Mouse (Mus musculus): Measurements from ENCODE around the gene Psmd12. TPM values are rescaled to one million over a fixed set of nuclear protein-coding genes. Genes with fewer than 3 reads are reported as not detected.

Psmd12 gene
- polyA plus RNA-seq, 1 experiment from 2014 or later: 154 TPM

DNA sequence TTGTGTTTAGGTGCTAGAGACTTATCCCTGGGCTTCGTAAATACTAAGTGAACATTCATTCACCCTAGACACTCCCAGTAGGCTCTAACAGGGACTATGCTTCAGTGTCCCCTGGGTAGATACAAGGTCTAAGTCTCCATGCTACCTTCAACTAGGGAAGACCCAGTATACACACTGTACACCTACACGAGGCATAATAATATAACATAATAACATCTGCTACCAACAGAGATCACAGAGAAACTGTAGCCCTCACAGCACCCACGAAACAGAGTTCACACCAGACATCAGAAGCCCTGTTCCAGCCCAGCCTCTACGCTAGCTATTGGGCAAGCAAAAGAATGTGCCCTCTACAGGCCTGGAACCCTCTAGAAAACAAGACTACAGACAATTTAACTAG, 14.2 kb upstream of the Psmd12 start:
- no peak for DNase-seq (ENCODE audit: low spot score)
- H3K9ac ChIP-seq (ENCODE audit: low read depth, low read length): no peak overlapping the region
- no peak overlapping the region for H3K27ac ChIP-seq (replicated peaks; ENCODE audit: low read depth, low read length)
- no peaks in the 10 kb centered on the region for H3K27me3 ChIP-seq (replicated peaks; ENCODE audit: control insufficient read depth, insufficient read depth, low read length)
- no peak overlapping the region for H3K4me3 ChIP-seq (ENCODE audit: low read depth, low read length)
- no peak overlapping the region for H3K4me2 ChIP-seq (ENCODE audit: low read depth, low read length)
- no peak for ATAC-seq (ENCODE audit: low read depth)
- H3K9me3 ChIP-seq (ENCODE audit: control insufficient read depth, low read length): no peaks in the 10 kb centered on the region
- H3K4me1 ChIP-seq (ENCODE audit: control insufficient read depth, insufficient read depth, low read length): peaks cover 7% of the 10 kb centered on the region
- 93% methylated on average over 4 of the region's 4 CpGs for whole genome bisulfite sequencing
- no peaks in the 10 kb centered on the region for H3K36me3 ChIP-seq (ENCODE audit: control insufficient read depth, insufficient read depth, low read length)

DNA sequence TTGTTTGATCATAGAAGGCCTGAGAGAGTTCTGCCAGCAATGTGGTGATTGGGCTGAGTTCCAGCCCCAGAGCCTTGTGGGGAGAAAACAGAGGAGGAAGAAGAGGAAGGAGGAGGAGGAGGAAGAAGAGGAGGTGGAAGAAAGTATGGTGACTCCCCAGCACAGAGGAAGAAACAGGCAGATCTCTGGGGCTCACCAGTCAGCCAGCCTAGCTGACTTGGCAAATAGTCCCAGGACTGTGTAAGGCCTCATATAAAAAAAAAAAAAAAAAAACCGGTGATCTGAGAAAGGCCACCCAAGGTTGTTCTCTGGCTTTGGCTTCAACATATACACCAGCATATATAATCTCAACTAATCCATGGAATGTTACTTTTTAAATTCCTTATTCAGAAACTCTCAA, 13.3 kb upstream of the Psmd12 start:
- H3K4me2 ChIP-seq (ENCODE audit: low read depth, low read length): no peak overlapping the region
- no peak overlapping the region for H3K9ac ChIP-seq (ENCODE audit: low read depth, low read length)
- no peak for ATAC-seq (ENCODE audit: low read depth)
- no peaks in the 10 kb centered on the region for H3K9me3 ChIP-seq (ENCODE audit: control insufficient read depth, low read length)
- peaks cover 9% of the 10 kb centered on the region for H3K4me1 ChIP-seq (ENCODE audit: control insufficient read depth, insufficient read depth, low read length)
- no peaks in the 10 kb centered on the region for H3K27me3 ChIP-seq (replicated peaks; ENCODE audit: control insufficient read depth, insufficient read depth, low read length)
- H3K4me3 ChIP-seq (ENCODE audit: low read depth, low read length): no peak overlapping the region
- no peak overlapping the region for H3K27ac ChIP-seq (replicated peaks; ENCODE audit: low read depth, low read length)
- no peak for DNase-seq (ENCODE audit: low spot score)
- 50% methylated on average over 1 of the region's 1 CpGs for WGBS
- H3K36me3 ChIP-seq (ENCODE audit: control insufficient read depth, insufficient read depth, low read length): no peaks in the 10 kb centered on the region

GRCm38 (mm10) chr11:107466611-107467391, 12.5 kb upstream of the Psmd12 start:
- H3K4me2 ChIP-seq (ENCODE audit: low read depth, low read length): no peak overlapping the region
- DNase-seq (ENCODE audit: low spot score) (no peak), ATAC-seq (ENCODE audit: low read depth) (no peak)
- H3K36me3 ChIP-seq (ENCODE audit: control insufficient read depth, insufficient read depth, low read length): no peaks in the 10 kb centered on the region
- no peaks in the 10 kb centered on the region for H3K27me3 ChIP-seq (replicated peaks; ENCODE audit: control insufficient read depth, insufficient read depth, low read length)
- no peaks in the 10 kb centered on the region for H3K9me3 ChIP-seq (ENCODE audit: control insufficient read depth, low read length)
- no peak overlapping the region for H3K9ac ChIP-seq (ENCODE audit: low read depth, low read length)
- no peak overlapping the region for H3K27ac ChIP-seq (replicated peaks; ENCODE audit: low read depth, low read length)
- no peak overlapping the region for H3K4me3 ChIP-seq (ENCODE audit: low read depth, low read length)
- WGBS: 64% methylated on average over 6 of the region's 6 CpGs
- peaks cover 15% of the 10 kb centered on the region for H3K4me1 ChIP-seq (ENCODE audit: control insufficient read depth, insufficient read depth, low read length)

- peak overlapping the region; percentile 92 for H3K4me3 ChIP-seq (ENCODE audit: low read depth, low read length)
- no peaks in the 10 kb centered on the region for H3K27me3 ChIP-seq (replicated peaks; ENCODE audit: control insufficient read depth, insufficient read depth, low read length)
- H3K9me3 ChIP-seq (ENCODE audit: control insufficient read depth, low read length): no peaks in the 10 kb centered on the region
- H3K4me1 ChIP-seq (ENCODE audit: control insufficient read depth, insufficient read depth, low read length): peaks cover 22% of the 10 kb centered on the region
- WGBS: 17% methylated on average over 16 of the region's 16 CpGs
- peak overlapping the region; percentile 78 for H3K4me2 ChIP-seq (ENCODE audit: low read depth, low read length)
- ATAC-seq (ENCODE audit: low read depth) (no peak), DNase-seq (ENCODE audit: low spot score) (no peak)
- H3K36me3 ChIP-seq (ENCODE audit: control insufficient read depth, insufficient read depth, low read length): no peaks in the 10 kb centered on the region
- H3K9ac ChIP-seq (ENCODE audit: low read depth, low read length): peak overlapping the region; percentile 82
- H3K27ac ChIP-seq (replicated peaks; ENCODE audit: low read depth, low read length): peak overlapping the region; percentile 96
Measured at GRCm38 (mm10) chr11:107468252-107469030, 10.8 kb upstream of the Psmd12 start.

- WGBS: 0% methylated on average over 29 of the region's 38 CpGs
Measured at GRCm38 (mm10) chr11:107469031-107469522, 10.2 kb upstream of the Psmd12 start.

DNA sequence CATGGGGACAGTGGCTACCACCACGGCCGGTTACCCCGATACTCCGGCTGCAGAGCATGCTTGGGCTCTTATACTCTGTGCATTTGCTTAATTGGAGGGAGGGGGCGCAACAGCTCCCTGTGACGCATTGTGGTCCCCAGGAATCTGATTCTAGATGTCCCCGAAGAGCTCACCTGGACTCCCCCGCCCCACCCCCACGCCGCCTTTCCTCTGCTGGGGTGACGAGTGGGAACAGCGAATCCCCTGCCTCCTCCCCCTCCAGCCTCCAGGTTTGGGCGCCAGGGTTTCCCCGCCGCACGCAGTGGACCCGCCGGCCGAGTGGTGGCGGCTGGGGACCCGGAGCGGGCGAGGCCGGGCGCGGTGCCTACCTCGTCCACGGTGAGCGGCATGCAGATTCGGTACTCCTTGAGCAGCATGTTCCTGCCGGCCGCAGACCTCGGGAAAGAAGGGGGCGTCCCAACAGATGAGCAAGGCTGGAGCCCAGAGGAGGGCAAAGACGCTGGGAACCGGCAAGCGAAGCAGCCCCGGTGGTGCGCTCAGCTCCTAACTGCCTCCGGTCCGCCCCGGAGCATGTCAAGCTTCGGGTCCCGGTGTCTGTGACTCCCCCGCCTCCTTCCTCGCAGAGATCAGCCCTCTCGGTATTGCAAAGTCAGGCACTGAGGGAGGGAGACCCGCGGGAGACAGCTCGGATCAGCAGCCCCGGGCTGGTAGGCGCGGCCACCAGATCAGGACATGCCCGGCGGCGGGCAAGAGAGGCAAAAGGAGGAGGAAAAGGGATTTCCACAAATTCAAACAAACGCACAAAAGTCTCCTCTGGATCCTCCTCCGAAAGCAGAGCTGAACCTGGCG, 9.5 kb upstream of the Psmd12 start:
- peak; percentile 56 for DNase-seq (ENCODE audit: low spot score)
- no peaks in the 10 kb centered on the region for H3K27me3 ChIP-seq (replicated peaks; ENCODE audit: control insufficient read depth, insufficient read depth, low read length)
- H3K9ac ChIP-seq (ENCODE audit: low read depth, low read length): peak overlapping the region; percentile 82
- peak overlapping the region; percentile 92 for H3K4me3 ChIP-seq (ENCODE audit: low read depth, low read length)
- peak; percentile 44 for ATAC-seq (ENCODE audit: low read depth)
- peak overlapping the region; percentile 96 for H3K27ac ChIP-seq (replicated peaks; ENCODE audit: low read depth, low read length)
- WGBS: 0% methylated on average over 34 of the region's 59 CpGs
- peaks cover 22% of the 10 kb centered on the region for H3K4me1 ChIP-seq (ENCODE audit: control insufficient read depth, insufficient read depth, low read length)
- no peaks in the 10 kb centered on the region for H3K9me3 ChIP-seq (ENCODE audit: control insufficient read depth, low read length)
- H3K4me2 ChIP-seq (ENCODE audit: low read depth, low read length): peak overlapping the region; percentile 78
- H3K36me3 ChIP-seq (ENCODE audit: control insufficient read depth, insufficient read depth, low read length): no peaks in the 10 kb centered on the region

More at GRCm38 (mm10) chr11:107469031-107469522, 10.2 kb upstream of the Psmd12 start:
- peak; percentile 91 for DNase-seq (ENCODE audit: low spot score)
- H3K36me3 ChIP-seq (ENCODE audit: control insufficient read depth, insufficient read depth, low read length): no peaks in the 10 kb centered on the region
- peak overlapping the region; percentile 78 for H3K4me2 ChIP-seq (ENCODE audit: low read depth, low read length)
- no peaks in the 10 kb centered on the region for H3K27me3 ChIP-seq (replicated peaks; ENCODE audit: control insufficient read depth, insufficient read depth, low read length)
- H3K27ac ChIP-seq (replicated peaks; ENCODE audit: low read depth, low read length): peak overlapping the region; percentile 96
- H3K4me1 ChIP-seq (ENCODE audit: control insufficient read depth, insufficient read depth, low read length): peaks cover 22% of the 10 kb centered on the region
- ATAC-seq (ENCODE audit: low read depth): peak; percentile 87
- H3K4me3 ChIP-seq (ENCODE audit: low read depth, low read length): peak overlapping the region; percentile 92
- H3K9ac ChIP-seq (ENCODE audit: low read depth, low read length): peak overlapping the region; percentile 82
- H3K9me3 ChIP-seq (ENCODE audit: control insufficient read depth, low read length): no peaks in the 10 kb centered on the region

- WGBS: under 1% methylated on average over 36 of the region's 37 CpGs
- peak within 1 kb of the TSS; percentile 92 for H3K4me3 ChIP-seq (ENCODE audit: low read depth, low read length)
- H3K9ac ChIP-seq (ENCODE audit: low read depth, low read length): peak within 1 kb of the TSS; percentile 82
- ATAC-seq (ENCODE audit: low read depth) (peak; percentile 90), DNase-seq (ENCODE audit: low spot score) (peak; percentile 96)
- peak within 1 kb of the TSS; percentile 96 for H3K27ac ChIP-seq (replicated peaks; ENCODE audit: low read depth, low read length)
- no peaks in the 10 kb centered on the region for H3K36me3 ChIP-seq (ENCODE audit: control insufficient read depth, insufficient read depth, low read length)
- peaks cover 22% of the 10 kb centered on the region for H3K4me1 ChIP-seq (ENCODE audit: control insufficient read depth, insufficient read depth, low read length)
- H3K9me3 ChIP-seq (ENCODE audit: control insufficient read depth, low read length): no peaks in the 10 kb centered on the region
- H3K27me3 ChIP-seq (replicated peaks; ENCODE audit: control insufficient read depth, insufficient read depth, low read length): no peaks in the 10 kb centered on the region
- peak within 1 kb of the TSS; percentile 78 for H3K4me2 ChIP-seq (ENCODE audit: low read depth, low read length)
Measured at GRCm38 (mm10) chr11:107470521-107471041, 8.7 kb upstream of the Psmd12 start, which contains the start of gene Pitpnc1. Gene Pitpnc1, minus strand, starts transcription at chr11:107470699.

Data from embryonic facial prominence, embryonic 14.5 days (tissue).